Mouse (Mus musculus) lung, postnatal 0 days (tissue): ENCODE results near the gene Hc.

Source experiments
- CTCF ChIP-seq: IDR thresholded peaks from 2 replicates; pipeline ENCODE4 v1.5.1; 2016; ENCODE audit warnings: antibody characterized with exemption, mild to moderate bottlenecking
- EP300 ChIP-seq: IDR thresholded peaks from 2 replicates; pipeline ENCODE4 v1.6.1; 2016; ENCODE audit warnings: antibody characterized with exemption, mild to moderate bottlenecking, control low read depth

DNA sequence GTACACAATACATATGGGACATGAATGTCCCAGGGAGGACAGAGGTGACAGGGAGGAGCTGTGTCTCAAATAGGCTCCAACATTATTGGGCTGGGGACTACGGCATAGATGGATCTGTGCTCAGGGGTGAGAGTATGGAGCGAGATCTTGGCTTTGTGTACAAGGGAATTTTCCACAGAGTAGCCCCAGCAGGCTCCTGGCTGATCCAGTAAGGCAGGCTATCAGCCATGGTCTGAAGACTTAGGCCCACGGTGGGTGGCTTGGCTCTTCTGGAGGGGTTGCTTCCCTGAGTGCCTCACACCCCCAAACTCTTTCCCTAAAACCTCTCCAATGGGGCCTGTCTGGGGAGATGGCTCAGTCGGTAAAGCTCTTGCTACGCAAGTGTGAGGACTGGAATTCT is 121.0 kb downstream of the Hc start:
- no peak for TF ChIP-seq CTCF
- no peak for TF ChIP-seq EP300
